Mouse (Mus musculus) small intestine, adult 2 months (tissue): ENCODE data around the gene Hivep3.

Experiments
- CTCF ChIP-seq: fragments of 200-500 bp; IDR thresholded peaks from 2 replicates; pipeline ENCODE4 v1.5.1; 2012; ENCODE audit warnings: low read depth, mild to moderate bottlenecking, control low read depth, inconsistent platforms, low read length, moderate library complexity, mixed read lengths; ENCODE audit not compliant: insufficient replicate concordance, insufficient read length; ENCODE audit errors: extremely low read depth
- POLR2A ChIP-seq: fragments of 200-500 bp; IDR thresholded peaks from 2 replicates; pipeline ENCODE4 v1.6.1; 2012; ENCODE audit warnings: low read depth, mild to moderate bottlenecking, control low read depth, inconsistent platforms, low read length, moderate library complexity

DNA sequence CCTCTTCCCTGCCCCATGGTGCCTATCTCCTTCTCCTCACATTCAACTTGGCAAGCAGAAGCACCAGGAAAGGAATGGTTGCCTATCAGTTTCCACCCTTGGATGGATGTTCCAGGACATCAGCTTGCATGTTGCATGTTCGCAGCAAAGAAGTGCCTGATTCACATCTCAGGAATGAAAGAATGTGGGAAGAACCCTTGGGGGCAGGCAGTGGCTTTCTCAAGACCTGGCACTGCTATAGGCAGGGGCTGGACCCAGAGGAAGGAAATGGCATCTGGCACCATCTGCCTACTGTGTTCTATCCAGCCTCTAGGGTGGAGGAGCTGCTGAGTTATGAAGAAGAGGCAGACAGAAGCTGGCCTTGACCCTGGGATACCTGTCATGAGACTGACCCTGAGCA, 296.4 kb downstream of the Hivep3 start:
- TF ChIP-seq POLR2A: no peak
- no peak for TF ChIP-seq CTCF
